ENCODE assay signal across 27 mouse cellular contexts in the genomic region with DNA sequence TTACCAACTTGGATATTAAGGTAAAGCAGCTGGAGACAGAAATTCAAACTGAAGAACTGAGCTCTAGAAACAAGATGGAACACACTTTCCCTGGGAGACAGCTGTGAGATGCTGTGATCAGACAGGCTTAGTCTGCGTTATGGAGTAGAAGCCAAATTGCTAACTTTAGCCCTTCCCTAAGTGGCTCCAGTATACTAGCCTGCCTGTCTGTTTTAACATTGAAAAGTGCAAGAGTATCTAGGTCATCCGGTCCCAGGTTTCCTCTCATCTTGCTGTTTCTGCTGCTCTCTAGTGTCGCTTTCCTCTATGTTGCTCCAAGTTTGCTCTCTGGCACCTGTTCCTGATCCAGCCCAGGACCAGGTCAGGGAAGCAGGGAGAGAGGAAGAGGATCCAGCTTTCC. TPM values are rescaled to one million over a fixed set of nuclear protein-coding genes. Genes with fewer than 3 reads are reported as not detected.
"Had no signal": no experiment of that assay in that cellular context is flagged by ENCODE, and none has a peak within 500 bp of the region (broad histone marks: within the 10 kb centered on the region; RNA-seq: fewer than 3 reads in every experiment).

No protein-coding gene starts in this region.

- H3K4me3 ChIP-seq: heart, adult 2 months; heart, embryonic 13.5 days; heart, embryonic 15.5 days; hindbrain, embryonic 10.5 days; hindbrain, embryonic 12.5 days; intestine, embryonic 15.5 days; layer of hippocampus, adult 2 months; left cerebral cortex, adult 2 months; limb, embryonic 10.5 days; limb, embryonic 12.5 days; liver, embryonic 13.5 days; liver, embryonic 15.5 days had no signal

- H3K9ac ChIP-seq: heart, embryonic 13.5 days; heart, embryonic 15.5 days; hindbrain, embryonic 12.5 days; hindbrain, embryonic 14.5 days; intestine, embryonic 15.5 days; limb, embryonic 12.5 days; liver, embryonic 13.5 days; liver, embryonic 15.5 days had no signal

- H3K9me3 ChIP-seq: heart, embryonic 13.5 days; heart, embryonic 15.5 days; hindbrain, embryonic 10.5 days; hindbrain, embryonic 12.5 days; intestine, embryonic 15.5 days; limb, embryonic 10.5 days; limb, embryonic 12.5 days; liver, embryonic 13.5 days; liver, embryonic 15.5 days had no signal

- H3K27me3 ChIP-seq: heart, embryonic 13.5 days; heart, embryonic 15.5 days; hindbrain, embryonic 12.5 days; intestine, embryonic 15.5 days; limb, embryonic 12.5 days; liver, embryonic 13.5 days; liver, embryonic 15.5 days had no signal

- ATAC-seq: forebrain, embryonic 16.5 days; hindbrain, embryonic 16.5 days; inflammation-experienced regulatory T-cells, adult 6 months; intestine, embryonic 15.5 days had no signal

- H3K27ac ChIP-seq: heart, adult 2 months; heart, embryonic 13.5 days; heart, embryonic 15.5 days; hindbrain, embryonic 10.5 days; hindbrain, embryonic 12.5 days; hindbrain, embryonic 14.5 days; intestine, embryonic 15.5 days; layer of hippocampus, adult 2 months; left cerebral cortex, adult 2 months; limb, embryonic 10.5 days; limb, embryonic 12.5 days; liver, embryonic 13.5 days; liver, embryonic 15.5 days had no signal

- H3K4me2 ChIP-seq: heart, embryonic 11.5 days; heart, embryonic 13.5 days; heart, embryonic 15.5 days; hindbrain, embryonic 12.5 days; hindbrain, embryonic 14.5 days; intestine, embryonic 15.5 days; limb, embryonic 12.5 days; liver, embryonic 11.5 days; liver, embryonic 13.5 days; liver, embryonic 15.5 days had no signal

- DNase-seq: gastrocnemius, postnatal 25 days; heart, adult 2 months; heart, postnatal 14 days; heart, postnatal 4 days; kidney, adult 18-20 months; kidney, adult 8-10 months; kidney, postnatal 10 days; kidney, postnatal 25 days; kidney, postnatal 4 days; liver; liver, embryonic 13.5 days had no signal

- H3K4me1 ChIP-seq: heart, embryonic 13.5 days; heart, embryonic 15.5 days; hindbrain, embryonic 10.5 days; hindbrain, embryonic 12.5 days; intestine, embryonic 15.5 days; limb, embryonic 10.5 days; limb, embryonic 12.5 days; liver, embryonic 13.5 days; liver, embryonic 15.5 days had no signal

RNA-seq across cellular contexts. Expression of a gene that starts 5.8 kb away (rescaled TPM):
- polyA plus RNA-seq: liver, embryonic 13.5 days had no signal
